Mouse (Mus musculus) layer of hippocampus, adult 18-20 months (tissue): ENCODE measurements around the gene Cfap299. TPM values are rescaled to one million over a fixed set of nuclear protein-coding genes. Genes with fewer than 3 reads are reported as not detected.

ENCODE experiments used
- DNase-seq, 2 experiments: peaks; one replicate each; pipeline ENCODE4 v3.0.0; 2022; ENCODE audit warnings: low spot score in 2 of 2
- total RNA-seq, 2 experiments: library from RNA; stranded (reverse); gene quantifications; 2 replicates each; pipeline ENCODE4 v1.2.3; 2021

The Cfap299 gene
- total RNA-seq, 2 experiments from 2014 or later: 0.41 to 0.89 TPM

GRCm38 (mm10) chr5:98376058-98376798, 47.1 kb downstream of the Cfap299 start:
- no peak for DNase-seq

- DNase-seq: no peak
These were observed 47.6 kb downstream of the Cfap299 start for GRCm38 (mm10) chr5:98376799-98377090.

- DNase-seq: no peak
These were observed 51.3 kb downstream of the Cfap299 start for GRCm38 (mm10) chr5:98380360-98380759.

- DNase-seq: no peak
These were observed 58.0 kb downstream of the Cfap299 start for GRCm38 (mm10) chr5:98387054-98387453.

- DNase-seq: no peak
These were observed 73.1 kb downstream of the Cfap299 start for GRCm38 (mm10) chr5:98402165-98402564.

GRCm38 (mm10) chr5:98410060-98410459, 81.0 kb downstream of the Cfap299 start:
- DNase-seq: peak in 1 of 2 experiments; percentile 3

GRCm38 (mm10) chr5:98416385-98417145, 87.5 kb downstream of the Cfap299 start:
- no peak for DNase-seq

- DNase-seq: no peak
These were observed 95.9 kb downstream of the Cfap299 start for GRCm38 (mm10) chr5:98424965-98425364.

- DNase-seq: no peak
These were observed 97.0 kb downstream of the Cfap299 start for GRCm38 (mm10) chr5:98426112-98426511.

GRCm38 (mm10) chr5:98430060-98430459, 101.0 kb downstream of the Cfap299 start:
- DNase-seq: no peak

GRCm38 (mm10) chr5:98438686-98439085, 109.6 kb downstream of the Cfap299 start:
- no peak for DNase-seq

GRCm38 (mm10) chr5:98446771-98447462, 117.8 kb downstream of the Cfap299 start:
- DNase-seq: no peak

GRCm38 (mm10) chr5:98449873-98450272, 120.8 kb downstream of the Cfap299 start:
- no peak for DNase-seq

GRCm38 (mm10) chr5:98466882-98467535, 137.9 kb downstream of the Cfap299 start:
- no peak for DNase-seq

- DNase-seq: no peak
These were observed 140.9 kb downstream of the Cfap299 start for GRCm38 (mm10) chr5:98470052-98470451.

- DNase-seq: no peak
These were observed 147.4 kb downstream of the Cfap299 start for GRCm38 (mm10) chr5:98476539-98476938.

GRCm38 (mm10) chr5:98477261-98477660, 148.2 kb downstream of the Cfap299 start:
- DNase-seq: no peak

GRCm38 (mm10) chr5:98483507-98483906, 154.4 kb downstream of the Cfap299 start:
- no peak for DNase-seq

- no peak for DNase-seq
These were observed 156.1 kb downstream of the Cfap299 start for GRCm38 (mm10) chr5:98485189-98485588.

GRCm38 (mm10) chr5:98498317-98498716, 169.2 kb downstream of the Cfap299 start:
- no peak for DNase-seq

- DNase-seq: no peak
These were observed 187.1 kb downstream of the Cfap299 start for GRCm38 (mm10) chr5:98516214-98516613.

- DNase-seq: no peak
These were observed 191.0 kb downstream of the Cfap299 start for GRCm38 (mm10) chr5:98520118-98520517.
